Mouse (Mus musculus) heart, postnatal 0 days (tissue): ENCODE measurements around the gene Trim50. TPM values are rescaled to one million over a fixed set of nuclear protein-coding genes. Genes with fewer than 3 reads are reported as not detected.
A peak's percentile ranks its signal among the peaks of the same experiment; 100 is the strongest.

ENCODE experiments used
- ATAC-seq: fragments of 200-750 bp; cut with Nextera tagmentation; 2 replicates; pipeline ENCODE4 v1.8.0; 2017; ENCODE audit warnings: low read depth, moderate number of reproducible peaks, moderate library complexity; ENCODE audit not compliant: insufficient read depth
- DNase-seq: peaks from one replicate; pipeline ENCODE4 v3.0.0-alpha.2; 2016; ENCODE audit warnings: low spot score
- H3K27ac ChIP-seq: fragments of 300-500 bp; sonication (generic); 2 replicates; pipeline ENCODE4 v1.5.1; 2014; ENCODE audit warnings: low read depth, mild to moderate bottlenecking
- H3K27me3 ChIP-seq: fragments of 300-500 bp; sonication (generic); 2 replicates; pipeline ENCODE4 v1.6.1; 2014; ENCODE audit warnings: low read length, mixed read lengths; ENCODE audit not compliant: control insufficient read depth, insufficient read depth
- H3K36me3 ChIP-seq: fragments of 300-500 bp; sonication (generic); replicated peaks from 2 replicates; pipeline ENCODE4 v1.6.1; 2014; ENCODE audit warnings: low read length, mixed read lengths; ENCODE audit not compliant: control insufficient read depth, insufficient read depth
- H3K4me1 ChIP-seq: fragments of 300-500 bp; sonication (generic); 2 replicates; pipeline ENCODE4 v1.6.1; 2014; ENCODE audit warnings: antibody characterized with exemption; ENCODE audit not compliant: control insufficient read depth, insufficient read depth
- H3K4me2 ChIP-seq: fragments of 300-500 bp; sonication (generic); 2 replicates; pipeline ENCODE4 v1.6.1; 2014; ENCODE audit warnings: low read depth, mild to moderate bottlenecking, low read length, moderate library complexity
- H3K4me3 ChIP-seq: fragments of 300-500 bp; sonication (generic); 2 replicates; pipeline ENCODE4 v1.5.1; 2014; ENCODE audit warnings: low read depth, low read length
- H3K9ac ChIP-seq: fragments of 300-500 bp; sonication (generic); replicated peaks from 2 replicates; pipeline ENCODE4 v1.6.1; 2014; ENCODE audit warnings: low read depth, low read length, mixed read lengths
- H3K9me3 ChIP-seq: fragments of 300-500 bp; sonication (generic); replicated peaks from 2 replicates; pipeline ENCODE4 v1.6.1; 2016; ENCODE audit warnings: low read length; ENCODE audit not compliant: control insufficient read depth
- CTCF ChIP-seq: IDR thresholded peaks from 2 replicates; pipeline ENCODE4 v1.5.1; 2016; ENCODE audit warnings: antibody characterized with exemption, control low read depth, low read depth
- EP300 ChIP-seq: IDR thresholded peaks from 2 replicates; pipeline ENCODE4 v1.6.1; 2016; ENCODE audit warnings: antibody characterized with exemption, low read depth
- WGBS: fragments of 180-500 bp; shearing (Covaris S2); extraction: QIAGEN DNeasy Blood & Tissue Kit; methylation state at CpG from one replicate; pipeline ENCODE4 v1.1.7; 2014; 5-methylcytosine and 5-hydroxymethylcytosine counted together
- polyA plus RNA-seq: library from polyadenylated mRNA; unstranded; fragments of >200 nt; fragmentation: Nextera tagmentation; extraction: Ambion mirVana; gene quantifications from 2 replicates; pipeline ENCODE4 v1.2.1, GENCODE M21; 2015
- total RNA-seq: library from RNA; depleted of rRNA; stranded (reverse); fragments of >200 nt; gene quantifications from 2 replicates; pipeline ENCODE4 v1.2.3, GENCODE M21; 2014; ENCODE audit warnings: low replicate concordance

Gene Trim50
- total and polyA plus RNA-seq, 2 experiments from 2014 or later = not detected

GRCm38 (mm10) chr5:135329471-135329870 lies 23.6 kb upstream of the Trim50 start:
- TF ChIP-seq CTCF (no peak), EP300 (no peak)
- Histone ChIP-seq H3K27me3 (no peaks in the 10 kb centered on the region), H3K4me1 (no peaks in the 10 kb centered on the region), H3K27ac (no peak overlapping the region), H3K36me3 (no peaks in the 10 kb centered on the region), H3K9me3 (no peaks in the 10 kb centered on the region), H3K4me3 (no peak overlapping the region), H3K9ac (no peak overlapping the region), H3K4me2 (no peak overlapping the region)
- DNase-seq = no peak
- no peak for ATAC-seq
- WGBS = 57% methylated on average over 4 of the region's 4 CpGs

GRCm38 (mm10) chr5:135330201-135330600 lies 22.9 kb upstream of the Trim50 start:
- no peak overlapping the region for H3K4me2 ChIP-seq
- H3K9ac ChIP-seq = no peak overlapping the region
- H3K4me1 ChIP-seq = no peaks in the 10 kb centered on the region
- no peaks in the 10 kb centered on the region for H3K36me3 ChIP-seq
- no peak overlapping the region for H3K4me3 ChIP-seq
- H3K9me3 ChIP-seq = no peaks in the 10 kb centered on the region
- WGBS = 76% methylated on average over 5 of the region's 5 CpGs
- no peak overlapping the region for H3K27ac ChIP-seq
- ATAC-seq = no peak
- no peak for TF ChIP-seq CTCF
- TF ChIP-seq EP300 = no peak
- no peaks in the 10 kb centered on the region for H3K27me3 ChIP-seq
- DNase-seq = no peak

- H3K27ac ChIP-seq = no peak overlapping the region
- H3K4me3 ChIP-seq = no peak overlapping the region
- H3K4me2 ChIP-seq = no peak overlapping the region
- no peak overlapping the region for H3K9ac ChIP-seq
- ATAC-seq (no peak), DNase-seq (no peak)
- 78% methylated on average over 6 of the region's 6 CpGs for WGBS
- no peak for TF ChIP-seq CTCF
- TF ChIP-seq EP300 = no peak
- H3K36me3 ChIP-seq = no peaks in the 10 kb centered on the region
- H3K27me3 ChIP-seq = no peaks in the 10 kb centered on the region
- H3K9me3 ChIP-seq = no peaks in the 10 kb centered on the region
- no peaks in the 10 kb centered on the region for H3K4me1 ChIP-seq
Measured at GRCm38 (mm10) chr5:135331161-135331560, 21.9 kb upstream of the Trim50 start.

GRCm38 (mm10) chr5:135337575-135337974 lies 15.5 kb upstream of the Trim50 start:
- TF ChIP-seq EP300 = no peak
- TF ChIP-seq CTCF = peak; percentile 59
- Histone ChIP-seq H3K4me2 (no peak overlapping the region), H3K4me1 (no peaks in the 10 kb centered on the region), H3K9ac (no peak overlapping the region), H3K9me3 (no peaks in the 10 kb centered on the region), H3K27me3 (0 out of 2 replicates have a peak, but pooled peaks cover 6% of the 10 kb centered on the region), H3K27ac (no peak overlapping the region), H3K4me3 (no peak overlapping the region), H3K36me3 (no peaks in the 10 kb centered on the region)
- DNase-seq = peak; percentile 28
- 29% methylated on average over 3 of the region's 3 CpGs for WGBS
- no peak; the same call in 1 of the 2 replicates for ATAC-seq

- no peak overlapping the region for H3K4me2 ChIP-seq
- no peaks in the 10 kb centered on the region for H3K36me3 ChIP-seq
- ATAC-seq (no peak), DNase-seq (no peak)
- H3K27ac ChIP-seq = no peak overlapping the region
- H3K27me3 ChIP-seq = 0 out of 2 replicates have a peak, but pooled peaks cover 5% of the 10 kb centered on the region
- TF ChIP-seq CTCF = no peak
- no peak for TF ChIP-seq EP300
- no peaks in the 10 kb centered on the region for H3K9me3 ChIP-seq
- 60% methylated on average over 7 of the region's 7 CpGs for WGBS
- no peak overlapping the region for H3K4me3 ChIP-seq
- no peak overlapping the region for H3K9ac ChIP-seq
- no peaks in the 10 kb centered on the region for H3K4me1 ChIP-seq
Measured at GRCm38 (mm10) chr5:135345989-135346388, 7.1 kb upstream of the Trim50 start.

GRCm38 (mm10) chr5:135346430-135346829 lies 6.7 kb upstream of the Trim50 start:
- Histone ChIP-seq H3K27me3 (0 out of 2 replicates have a peak, but pooled peaks cover 5% of the 10 kb centered on the region), H3K4me3 (no peak overlapping the region), H3K9ac (no peak overlapping the region), H3K4me1 (no peaks in the 10 kb centered on the region), H3K4me2 (no peak overlapping the region), H3K9me3 (no peaks in the 10 kb centered on the region), H3K27ac (no peak overlapping the region), H3K36me3 (no peaks in the 10 kb centered on the region)
- ATAC-seq (no peak), DNase-seq (no peak)
- TF ChIP-seq EP300 (no peak), CTCF (peak; percentile 52)
- whole genome bisulfite sequencing = 29% methylated on average over 1 of the region's 1 CpGs
